Mouse (Mus musculus): ENCODE data around the gene Slc25a38.

Gene Slc25a38

DNA sequence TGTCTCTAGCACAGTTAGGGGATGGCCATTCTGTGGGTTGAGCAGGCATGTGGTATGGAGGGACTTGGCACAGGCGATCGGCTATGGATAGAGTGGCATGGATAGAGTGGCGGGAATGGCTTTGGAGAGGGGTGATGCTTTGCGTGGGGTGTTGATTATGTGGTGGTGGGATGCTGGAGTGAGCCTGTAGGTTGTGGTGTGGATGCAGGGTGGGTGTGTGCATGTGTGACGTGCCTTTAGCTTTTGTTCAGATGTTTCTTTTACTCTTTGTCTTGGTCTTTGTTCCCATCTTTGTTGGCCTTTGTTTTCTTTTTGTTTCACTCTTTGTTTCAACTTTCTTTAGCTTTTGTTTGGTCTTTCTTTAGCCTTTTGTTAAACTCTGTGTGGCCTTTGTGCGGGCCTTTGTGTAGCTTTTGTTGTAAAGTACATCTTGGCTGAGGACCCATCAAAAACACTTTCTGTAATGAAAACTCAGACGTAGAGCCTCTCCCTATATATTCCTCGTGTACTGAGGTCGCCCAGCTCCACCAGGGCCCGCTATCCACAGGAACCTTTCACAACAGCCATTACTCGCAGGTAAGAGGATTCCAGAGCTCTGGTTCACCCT is 39.2 kb downstream of the Slc25a38 start, which contains the start of gene Mobp:
Mobp (plus strand) TSS at position 486 of the 607 bp plus-strand sequence.
- DNase-seq: no peak

DNA sequence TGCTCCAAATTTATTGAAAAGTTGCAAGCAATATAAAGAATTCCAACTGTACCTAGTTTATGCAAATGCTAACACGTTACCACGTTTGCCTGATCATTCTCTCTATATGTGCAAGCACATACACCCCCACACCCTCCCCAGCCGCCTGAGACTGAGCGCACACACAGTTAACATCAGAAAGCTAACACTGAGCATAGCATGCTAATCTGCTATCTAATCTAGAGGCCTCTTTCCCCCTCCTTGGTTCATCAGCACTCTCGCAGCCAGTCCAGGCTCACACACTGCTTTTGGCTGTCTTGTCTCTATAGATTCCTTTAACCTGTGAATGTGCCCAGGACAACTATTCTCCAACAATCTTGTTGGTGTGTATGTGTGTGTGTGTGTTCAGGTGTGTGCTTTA is 41.0 kb downstream of the Slc25a38 start:
- DNase-seq: no peak

DNA sequence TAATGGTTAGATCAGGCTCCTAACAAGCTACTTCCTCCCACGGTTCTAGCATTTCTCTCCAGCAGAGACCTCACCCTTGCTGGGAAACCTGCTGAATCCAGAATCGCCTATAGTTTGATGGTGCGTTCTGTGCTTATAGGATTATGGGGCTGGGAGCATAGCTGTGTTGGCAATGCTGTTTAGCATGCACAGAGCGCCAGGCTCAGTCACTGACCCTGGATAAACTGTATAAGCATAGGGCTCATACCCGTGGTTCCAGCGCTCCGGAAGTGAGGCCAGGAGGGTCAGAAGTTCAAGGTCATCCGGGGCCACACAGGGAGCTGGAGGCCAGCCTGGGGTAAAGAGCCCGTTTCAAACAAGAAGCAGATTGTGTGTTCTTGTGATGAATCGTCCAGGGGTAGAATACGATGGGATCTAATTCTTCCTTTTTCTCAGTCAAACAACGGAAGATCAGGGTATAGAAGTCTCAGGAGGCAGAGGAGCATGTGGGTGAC is 41.8 kb downstream of the Slc25a38 start:
- DNase-seq: no peak

GRCm38 (mm10) chr9:120158047-120158446 is 47.9 kb downstream of the Slc25a38 start:
- DNase-seq: no peak

DNA sequence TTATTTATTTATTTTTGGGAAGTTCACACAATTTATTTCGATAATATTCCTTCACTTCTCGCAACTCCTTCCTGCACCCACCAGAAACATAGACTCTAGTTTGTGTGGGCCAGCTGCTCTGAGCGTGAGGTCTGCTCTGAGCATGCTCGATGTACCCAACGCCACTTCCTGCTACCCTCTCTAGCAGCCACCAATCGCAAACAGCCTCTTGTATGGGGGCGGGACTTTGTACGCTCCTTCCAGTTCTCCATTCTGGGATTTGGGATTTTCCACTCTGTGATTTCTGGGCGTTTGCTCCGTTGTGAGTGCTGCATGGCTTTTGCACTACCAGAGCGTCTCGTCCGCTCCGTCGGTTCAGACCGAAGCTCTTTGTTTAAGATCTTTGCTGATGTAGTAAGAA is 53.7 kb downstream of the Slc25a38 start:
- DNase-seq: no peak

DNA sequence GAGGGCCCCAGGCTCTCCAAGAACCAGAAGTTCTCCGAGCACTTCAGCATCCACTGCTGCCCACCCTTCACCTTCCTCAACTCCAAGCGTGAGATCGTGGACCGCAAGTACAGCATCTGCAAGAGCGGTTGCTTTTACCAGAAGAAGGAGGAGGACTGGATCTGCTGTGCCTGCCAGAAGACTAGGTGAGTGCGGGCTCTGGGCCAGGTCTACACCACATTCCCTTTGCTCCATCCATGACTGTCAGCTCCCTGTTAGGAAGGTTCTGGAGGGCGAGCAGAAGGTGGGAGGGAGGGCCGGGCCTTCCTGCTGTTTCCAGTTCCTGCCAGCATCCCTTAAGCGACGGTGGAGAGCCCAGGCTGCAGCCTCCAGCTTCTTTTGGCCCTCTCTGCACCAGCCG is 57.7 kb downstream of the Slc25a38 start:
- no peak for DNase-seq

DNA sequence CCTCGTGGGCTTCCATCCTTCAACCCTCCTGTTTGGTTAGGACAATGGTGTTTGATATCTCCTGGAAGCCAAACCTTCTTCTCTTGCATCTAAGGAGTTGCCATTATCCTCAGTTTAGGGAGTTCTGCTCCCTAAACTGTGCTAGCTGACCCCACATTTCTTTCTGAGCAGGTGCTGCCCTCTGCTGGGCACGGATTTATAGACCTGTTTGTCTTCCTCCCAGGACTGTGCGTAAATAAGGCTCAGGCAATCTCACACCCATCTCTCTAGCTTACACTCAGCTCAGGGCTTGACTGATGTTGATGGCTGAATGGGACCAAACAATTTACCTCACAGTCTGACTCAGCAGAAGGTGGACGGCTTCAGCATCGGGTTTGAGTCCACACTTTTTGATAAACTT is 61.1 kb downstream of the Slc25a38 start:
- DNase-seq: peak; percentile 79

Data from heart, adult 11 months (tissue).